Comparison of ENCODE assay signal across 8 mouse cellular contexts in the genomic region with DNA sequence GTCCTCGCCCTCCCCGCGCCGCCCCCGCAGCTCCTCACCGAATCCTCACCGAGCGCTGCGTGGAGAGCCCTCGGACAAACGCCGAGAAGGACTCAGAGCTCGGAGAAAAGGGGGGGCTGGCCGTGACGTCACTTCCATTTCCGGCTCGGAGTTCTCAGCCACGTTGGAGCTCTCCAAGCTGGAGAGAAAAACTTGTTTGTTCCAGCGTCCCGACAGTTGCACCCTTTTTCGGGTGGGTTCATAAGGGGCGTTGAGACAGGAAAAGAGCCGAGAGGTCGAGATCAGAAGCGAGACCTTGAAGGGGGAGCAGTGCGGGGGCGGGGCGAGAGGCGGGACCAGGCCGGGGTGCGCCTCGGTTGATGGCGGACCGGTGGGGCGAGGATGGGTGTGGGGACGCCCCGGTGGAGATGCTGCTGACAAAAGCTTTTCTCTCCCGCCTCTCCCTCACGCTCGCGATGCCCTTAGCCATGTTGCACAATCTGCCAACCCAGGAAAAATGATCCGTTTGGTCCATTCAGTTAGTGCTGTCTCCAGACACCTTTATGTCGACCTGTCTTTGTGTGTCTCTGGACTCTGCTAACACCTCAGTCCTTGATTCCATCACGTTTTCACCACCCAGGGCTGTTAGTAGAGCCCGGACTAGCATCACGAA. TPM values are rescaled to one million over a fixed set of nuclear protein-coding genes. Genes with fewer than 3 reads are reported as not detected.
A peak's percentile ranks its signal among the peaks of the same experiment; 100 is the strongest.
DNase-seq lines count a peak whose midpoint lies in the region; ATAC-seq and TF ChIP-seq lines count a peak whose summit lies in the region.

A gene (minus strand): TSS at position 112 of the 652 bp plus-strand sequence.

- TF ChIP-seq CTCF in G1E (IDR thresholded peaks at IDR 0.05; ENCODE audit: low read depth, low read length): no peak
- no peak for TF ChIP-seq CTCF in testis, adult 2 months (IDR thresholded peaks at IDR 0.05; ENCODE audit: control insufficient read depth, insufficient read depth, insufficient replicate concordance, low read depth, low read length)

- peak within 1 kb of the TSS; percentile 95 for H3K9ac ChIP-seq in forebrain, embryonic 16.5 days (replicated peaks; ENCODE audit: low read depth, low read length)
- H3K9ac ChIP-seq in neural tube, embryonic 14.5 days (replicated peaks; ENCODE audit: low read depth, low read length): peak within 1 kb of the TSS; percentile 91

- peak; percentile 32 for TF ChIP-seq POLR2A in testis, adult 2 months (IDR thresholded peaks at IDR 0.05; ENCODE audit: control insufficient read depth, low read depth, low read length)

- H3K4me2 ChIP-seq in forebrain, embryonic 16.5 days (ENCODE audit: low read length): peak within 1 kb of the TSS; percentile 93
- peak within 1 kb of the TSS; percentile 85 for H3K4me2 ChIP-seq in neural tube, embryonic 14.5 days (ENCODE audit: low read depth, low read length)

- no peaks in the 10 kb centered on the region for H3K9me3 ChIP-seq in G1E (replicated peaks)
- H3K9me3 ChIP-seq in forebrain, embryonic 16.5 days (ENCODE audit: control insufficient read depth, low read length): no peaks in the 10 kb centered on the region
- H3K9me3 ChIP-seq in neural tube, embryonic 14.5 days (ENCODE audit: control insufficient read depth, low read length): no peaks in the 10 kb centered on the region

- WGBS in forebrain, embryonic 16.5 days: under 1% methylated on average over 45 of the region's 46 CpGs
- under 1% methylated on average over 46 of the region's 46 CpGs for WGBS in neural tube, embryonic 14.5 days

- ATAC-seq in G1E (ENCODE audit: extremely low read depth, insufficient number of reproducible peaks, low FRiP score, poor library complexity, severe bottlenecking): peak; percentile 85
- ATAC-seq in forebrain, embryonic 16.5 days: peak; percentile 93
- ATAC-seq in neural tube, embryonic 14.5 days (ENCODE audit: low read depth): peak; percentile 93

- peak; percentile 71 for DNase-seq in G1E (ENCODE audit: low spot score)
- DNase-seq in cerebellum, adult 18-20 months: peak; percentile 94 to 96
- DNase-seq in heart, postnatal 36 days: peak; percentile 94 to 95
- peak; percentile 88 to 95 for DNase-seq in layer of hippocampus, adult 18-20 months (ENCODE audit: low spot score in 2 of 2)
- DNase-seq in lung, adult 18-20 months: peak; percentile 91 to 93

- no peaks in the 10 kb centered on the region for H3K27me3 ChIP-seq in G1E (ENCODE audit: insufficient read depth, low read length)
- no peaks in the 10 kb centered on the region for H3K27me3 ChIP-seq in forebrain, embryonic 16.5 days (replicated peaks; ENCODE audit: control insufficient read depth, insufficient read depth, low read length)
- no peaks in the 10 kb centered on the region for H3K27me3 ChIP-seq in neural tube, embryonic 14.5 days (ENCODE audit: control insufficient read depth, insufficient read depth, low read length)
- H3K27me3 ChIP-seq in testis, adult 2 months (ENCODE audit: control insufficient read depth, insufficient read depth, low read length): no peaks in the 10 kb centered on the region

- peak within 1 kb of the TSS; percentile 87 for H3K4me3 ChIP-seq in G1E (ENCODE audit: low read depth, low read length)
- H3K4me3 ChIP-seq in forebrain, embryonic 16.5 days (replicated peaks; ENCODE audit: low read length): peak within 1 kb of the TSS; percentile 94
- H3K4me3 ChIP-seq in neural tube, embryonic 14.5 days (ENCODE audit: low read depth, low read length): peak within 1 kb of the TSS; percentile 88
- peak within 1 kb of the TSS; percentile 85 for H3K4me3 ChIP-seq in testis, adult 2 months (ENCODE audit: control insufficient read depth, low read depth, low read length)

- H3K36me3 ChIP-seq in G1E (replicated peaks): peaks cover 28% of the 10 kb centered on the region
- H3K36me3 ChIP-seq in forebrain, embryonic 16.5 days (ENCODE audit: control insufficient read depth, insufficient read depth): no peaks in the 10 kb centered on the region
- H3K36me3 ChIP-seq in neural tube, embryonic 14.5 days (ENCODE audit: control insufficient read depth, insufficient read depth, low read length): no peaks in the 10 kb centered on the region
- H3K36me3 ChIP-seq in testis, adult 2 months (ENCODE audit: control insufficient read depth, insufficient read depth, low read length): no peaks in the 10 kb centered on the region

- peak within 1 kb of the TSS; percentile 97 for H3K27ac ChIP-seq in forebrain, embryonic 16.5 days (ENCODE audit: low read length)
- peak within 1 kb of the TSS; percentile 97 for H3K27ac ChIP-seq in neural tube, embryonic 14.5 days (ENCODE audit: low read depth, low read length)
- H3K27ac ChIP-seq in testis, adult 2 months (ENCODE audit: control insufficient read depth, insufficient read depth, low read depth, low read length): peak within 1 kb of the TSS; percentile 89

- peaks cover 44% of the 10 kb centered on the region for H3K4me1 ChIP-seq in G1E (ENCODE audit: insufficient read depth, low read depth, low read length)
- peaks cover 28% of the 10 kb centered on the region for H3K4me1 ChIP-seq in forebrain, embryonic 16.5 days (replicated peaks; ENCODE audit: control insufficient read depth, insufficient read depth, low read length)
- peaks cover 22% of the 10 kb centered on the region for H3K4me1 ChIP-seq in neural tube, embryonic 14.5 days (ENCODE audit: control insufficient read depth, insufficient read depth, low read length)
- H3K4me1 ChIP-seq in testis, adult 2 months (ENCODE audit: control insufficient read depth, insufficient read depth, low read length): peaks cover 4% of the 10 kb centered on the region

- intact Hi-C loops in heart, postnatal 36 days (cut with DNase I): loop anchor here (2.0 kb wide), 1 partner anchor 29 kb away; a partner anchor contains a TSS

RNA-seq across cellular contexts. Expression of the gene that starts here (rescaled TPM):
- 109 and 129 TPM in 2 replicates for total RNA-seq in G1E (2014; fragmentation: Nextera tagmentation)
- total RNA-seq in G1E (2017): 58.4 and 64.2 TPM in 2 replicates
- polyA plus RNA-seq in G1E (2012): 1.4 and 2.0 TPM in 2 replicates
- polyA plus RNA-seq in forebrain, embryonic 16.5 days (2015; fragmentation: Nextera tagmentation; extraction: Ambion mirVana): 173 and 186 TPM in 2 replicates
- total RNA-seq in heart, postnatal 36 days (2021): 10 to 100 TPM; 24.3 to 27.4 TPM
- 10 to 100 TPM; 41.6 to 45.7 TPM for total RNA-seq in layer of hippocampus, adult 18-20 months (2021)
- 88.0 and 115 TPM in 2 replicates for polyA plus RNA-seq in neural tube, embryonic 14.5 days (2014; fragmentation: Nextera tagmentation; extraction: Ambion mirVana)
- polyA plus RNA-seq in testis, adult 2 months (2012; rRNA removed): 2.1 and 2.5 TPM in 2 replicates

Comparison
In these comparisons a context has a peak if more than half of its experiments do, and no peak if none do; other contexts are left out.
1. Peak in every context shown above with its lines: DNase-seq, ATAC-seq, H3K4me3 ChIP-seq and H3K27ac ChIP-seq.
2. RNA of the gene that starts here (polyA plus RNA-seq): 173 to 186 TPM in forebrain, embryonic 16.5 days and 88.0 to 115 TPM in neural tube, embryonic 14.5 days; 2.1 to 2.5 TPM in testis, adult 2 months and 1.4 to 2.0 TPM in G1E; every median in the first group is over 10 times any median in the second.